Mouse (Mus musculus) limb, embryonic 12.5 days (tissue): ENCODE results near the gene Itgb4. TPM values are rescaled to one million over a fixed set of nuclear protein-coding genes. Genes with fewer than 3 reads are reported as not detected.

ENCODE experiments used
- ATAC-seq: fragments of 200-750 bp; cut with Nextera tagmentation; 2 replicates; pipeline ENCODE4 v1.8.0; 2017; ENCODE audit warnings: low read depth, moderate TSS enrichment; ENCODE audit not compliant: insufficient number of reproducible peaks, insufficient read depth, low FRiP score, low TSS enrichment
- H3K27ac ChIP-seq: fragments of 300-500 bp; sonication (generic); 2 replicates; pipeline ENCODE4 v1.5.1; 2016; ENCODE audit warnings: mild to moderate bottlenecking, moderate library complexity
- H3K27me3 ChIP-seq: fragments of 300-500 bp; sonication (generic); 2 replicates; pipeline ENCODE4 v1.6.1; 2016; ENCODE audit warnings: mild to moderate bottlenecking, moderate library complexity
- H3K36me3 ChIP-seq: fragments of 300-500 bp; sonication (generic); 2 replicates; pipeline ENCODE4 v1.6.1; 2016; ENCODE audit warnings: mild to moderate bottlenecking, moderate library complexity
- H3K4me1 ChIP-seq: fragments of 300-500 bp; sonication (generic); replicated peaks from 2 replicates; pipeline ENCODE4 v1.6.1; 2016
- H3K4me2 ChIP-seq: fragments of 300-500 bp; sonication (generic); 2 replicates; pipeline ENCODE4 v1.6.1; 2016; ENCODE audit warnings: mild to moderate bottlenecking, moderate library complexity
- H3K4me3 ChIP-seq: fragments of 300-500 bp; sonication (generic); replicated peaks from 2 replicates; pipeline ENCODE4 v1.5.1; 2016; ENCODE audit warnings: mild to moderate bottlenecking
- H3K9ac ChIP-seq: fragments of 300-500 bp; sonication (generic); replicated peaks from 2 replicates; pipeline ENCODE4 v1.6.1; 2016; ENCODE audit warnings: mild to moderate bottlenecking, moderate library complexity
- H3K9me3 ChIP-seq: fragments of 300-500 bp; sonication (generic); 2 replicates; pipeline ENCODE4 v1.6.1; 2016; ENCODE audit warnings: mild to moderate bottlenecking, moderate library complexity
- WGBS: fragments of 180-500 bp; shearing (Covaris S2); methylation state at CpG from one replicate; pipeline ENCODE4 v1.1.7; 2016; 5-methylcytosine and 5-hydroxymethylcytosine counted together
- polyA plus RNA-seq: library from polyadenylated mRNA; unstranded; fragments of >200 nt; fragmentation: Nextera tagmentation; extraction: Ambion mirVana; gene quantifications from 2 replicates; pipeline ENCODE4 v1.2.1, GENCODE M21; 2016

Itgb4 gene
- 3.1 and 3.9 TPM in 2 replicates for polyA plus RNA-seq

DNA sequence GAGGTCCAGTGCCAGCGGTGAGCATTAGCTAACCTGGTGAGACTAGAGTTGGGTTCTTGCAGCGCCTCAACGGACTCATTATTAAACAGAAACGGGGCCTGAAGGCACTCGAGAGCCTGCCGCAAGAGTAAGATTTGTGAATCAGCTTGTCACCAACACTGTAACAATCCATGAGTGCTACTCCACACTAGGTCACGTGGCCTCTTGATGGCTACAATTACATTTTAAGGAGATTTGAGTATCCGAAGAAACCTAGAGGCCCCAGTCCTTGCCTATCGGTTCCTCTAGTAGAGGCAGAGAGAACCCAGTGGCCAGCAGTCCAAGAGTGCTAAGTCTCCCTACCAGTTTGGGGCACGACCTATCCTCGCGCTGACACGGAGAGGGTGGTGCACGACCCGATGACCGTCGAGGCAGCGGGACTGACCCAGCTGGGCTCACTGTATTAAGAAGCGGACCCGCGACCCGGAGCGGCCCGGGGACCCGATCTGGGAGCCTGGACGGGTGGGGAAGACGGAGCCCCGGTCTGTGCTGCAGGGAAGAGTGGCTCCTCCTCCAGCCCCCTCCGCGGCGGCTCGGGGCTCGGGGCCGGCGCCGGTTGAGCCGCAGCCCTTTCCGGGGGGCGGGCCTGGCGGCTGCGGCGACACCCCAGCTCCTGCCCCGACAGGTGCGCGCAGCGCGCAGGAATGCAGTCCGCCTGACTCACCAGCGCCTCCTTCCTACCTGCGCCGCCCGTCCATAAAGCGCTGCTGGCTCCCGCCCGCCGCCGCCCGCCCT, at the start of gene Itgb4:
Gene Itgb4 (plus strand): TSS at position 401 of the 774 bp plus-strand sequence.
- Histone ChIP-seq H3K4me3 (peak within 1 kb of the TSS; percentile 46), H3K9me3 (no peaks in the 10 kb centered on the region), H3K4me1 (peaks cover 8% of the 10 kb centered on the region), H3K27me3 (peaks cover 67% of the 10 kb centered on the region), H3K36me3 (no peaks in the 10 kb centered on the region), H3K4me2 (peak within 1 kb of the TSS; percentile 74), H3K9ac (peak within 1 kb of the TSS; percentile 47), H3K27ac (no peak within 1 kb of the TSS)
- ATAC-seq: 0 out of 2 replicates have a peak, but pooled peaks have one; percentile 57
- 10% methylated on average over 50 of the region's 58 CpGs for WGBS

DNA sequence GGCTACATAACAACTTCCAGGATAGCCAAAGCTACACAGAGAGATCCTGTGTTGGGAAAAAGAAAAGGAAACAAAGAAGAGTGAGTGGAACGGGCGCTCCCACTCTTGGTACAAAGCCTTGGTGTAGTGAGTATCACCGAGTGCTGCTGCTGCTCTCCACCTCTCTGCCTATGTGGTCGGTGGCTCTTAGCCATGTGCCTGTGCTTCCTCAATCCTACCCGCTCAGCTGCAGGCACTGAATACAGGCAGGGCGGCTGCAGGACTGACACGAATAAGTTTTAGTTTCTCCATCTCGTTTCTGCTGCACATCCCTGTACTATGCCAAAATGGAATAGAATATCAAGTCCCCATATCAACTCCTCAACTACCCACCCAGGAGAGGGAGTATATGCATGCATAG, 45.5 kb upstream of the Itgb4 start:
- Histone ChIP-seq H3K27me3 (no peaks in the 10 kb centered on the region), H3K9ac (no peak overlapping the region), H3K4me3 (no peak overlapping the region), H3K36me3 (peaks cover 40% of the 10 kb centered on the region), H3K27ac (no peak overlapping the region), H3K4me1 (peaks cover 10% of the 10 kb centered on the region), H3K4me2 (no peak overlapping the region), H3K9me3 (no peaks in the 10 kb centered on the region)
- 92% methylated on average over 8 of the region's 8 CpGs for WGBS
- no peak for ATAC-seq

DNA sequence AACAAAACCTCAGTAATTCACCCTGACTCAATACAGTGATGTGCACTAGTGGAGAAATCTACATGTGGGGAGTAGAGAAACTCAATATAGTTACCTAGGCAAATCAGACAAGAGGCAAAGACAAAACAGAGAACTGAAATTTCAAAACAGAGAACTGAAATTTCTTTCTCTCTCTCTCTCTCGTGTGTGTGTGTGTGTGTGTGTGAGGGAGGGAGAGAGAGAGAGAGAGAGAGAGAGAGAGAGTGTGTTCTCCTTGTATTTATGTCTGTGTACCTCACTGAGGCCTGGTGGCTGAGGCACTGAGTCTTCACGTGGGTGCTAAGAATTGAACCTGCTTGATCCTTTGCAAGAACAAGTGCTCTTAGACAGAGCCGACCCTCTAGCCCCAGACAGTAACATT, 44.7 kb upstream of the Itgb4 start:
- no peak overlapping the region for H3K4me2 ChIP-seq
- no peaks in the 10 kb centered on the region for H3K27me3 ChIP-seq
- H3K9ac ChIP-seq: no peak overlapping the region
- ATAC-seq: no peak
- peaks cover 34% of the 10 kb centered on the region for H3K36me3 ChIP-seq
- H3K4me1 ChIP-seq: peaks cover 18% of the 10 kb centered on the region
- H3K27ac ChIP-seq: no peak overlapping the region
- H3K9me3 ChIP-seq: no peaks in the 10 kb centered on the region
- no peak overlapping the region for H3K4me3 ChIP-seq
- 71% methylated on average over 3 of the region's 3 CpGs for WGBS

DNA sequence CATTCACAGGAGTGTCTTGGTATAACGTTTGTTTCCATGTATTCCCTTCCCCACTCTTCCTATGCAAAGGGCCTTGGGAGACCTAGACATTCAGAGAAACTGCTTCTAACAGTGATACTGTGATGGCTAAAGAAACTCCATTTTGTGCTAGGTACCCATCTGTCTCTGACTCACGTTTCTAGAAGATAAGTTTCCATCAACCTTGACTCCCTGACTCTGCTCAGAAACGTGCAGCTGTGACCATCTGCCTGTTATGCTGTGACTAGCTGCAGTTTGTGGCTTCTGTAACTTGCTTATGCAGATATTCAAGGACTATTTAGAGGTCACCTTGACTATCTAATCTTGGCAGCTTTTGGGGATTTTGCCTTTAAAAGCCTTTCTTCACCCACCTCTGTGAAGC, 43.3 kb upstream of the Itgb4 start:
- Histone ChIP-seq H3K9me3 (no peaks in the 10 kb centered on the region), H3K36me3 (peaks cover 41% of the 10 kb centered on the region), H3K9ac (no peak overlapping the region), H3K4me1 (peaks cover 19% of the 10 kb centered on the region), H3K27me3 (no peaks in the 10 kb centered on the region), H3K4me3 (no peak overlapping the region), H3K4me2 (no peak overlapping the region), H3K27ac (no peak overlapping the region)
- 71% methylated on average over 3 of the region's 3 CpGs for WGBS
- ATAC-seq: no peak

DNA sequence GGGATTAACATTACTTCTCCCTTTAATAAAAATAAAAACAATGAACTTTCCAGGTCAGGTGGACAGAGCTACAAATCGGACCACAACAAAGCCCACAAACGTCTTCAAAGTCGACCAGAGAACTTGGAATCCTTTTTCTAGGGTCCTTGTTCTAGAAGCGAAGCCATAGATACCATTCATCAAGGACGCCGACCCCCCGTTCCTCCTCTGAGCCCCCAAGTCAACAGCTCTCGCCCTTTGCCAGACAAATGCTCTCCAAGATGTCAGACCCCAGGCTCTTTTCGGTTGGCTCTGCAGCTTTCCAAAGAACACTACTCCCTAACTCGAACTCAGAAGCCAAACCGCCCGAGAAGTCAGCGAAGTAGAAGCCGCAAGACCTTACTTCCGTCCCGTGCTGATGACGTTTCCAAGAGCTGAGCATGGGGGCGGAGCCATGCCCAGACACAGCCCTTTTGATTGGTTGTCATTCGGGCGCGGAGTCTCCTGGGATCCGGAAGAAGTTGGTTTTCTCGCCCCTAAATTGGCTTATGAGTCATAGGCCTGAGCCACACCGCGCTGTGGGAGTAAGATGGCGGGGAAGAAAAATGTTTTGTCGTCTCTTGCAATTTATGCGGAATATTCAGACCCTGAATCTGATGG, 41.3 kb upstream of the Itgb4 start, which contains the start of the genes Sap30bp and Recql5:
Gene Sap30bp (plus strand): TSS at position 175 of the 639 bp plus-strand sequence.
Gene Recql5 (minus strand): TSS at position 370 of the 639 bp plus-strand sequence.
- peaks cover 44% of the 10 kb centered on the region for H3K36me3 ChIP-seq
- no peaks in the 10 kb centered on the region for H3K9me3 ChIP-seq
- H3K4me3 ChIP-seq: peak within 1 kb of the TSS; percentile 91
- 0 out of 2 replicates have a peak within 1 kb of the TSS, but pooled peaks have one; percentile 26 for H3K27ac ChIP-seq
- H3K4me2 ChIP-seq: peak within 1 kb of the TSS; percentile 84
- peak within 1 kb of the TSS; percentile 88 for H3K9ac ChIP-seq
- peak; percentile 90 for ATAC-seq
- no peaks in the 10 kb centered on the region for H3K27me3 ChIP-seq
- H3K4me1 ChIP-seq: peaks cover 19% of the 10 kb centered on the region
- under 1% methylated on average over 28 of the region's 28 CpGs for WGBS

DNA sequence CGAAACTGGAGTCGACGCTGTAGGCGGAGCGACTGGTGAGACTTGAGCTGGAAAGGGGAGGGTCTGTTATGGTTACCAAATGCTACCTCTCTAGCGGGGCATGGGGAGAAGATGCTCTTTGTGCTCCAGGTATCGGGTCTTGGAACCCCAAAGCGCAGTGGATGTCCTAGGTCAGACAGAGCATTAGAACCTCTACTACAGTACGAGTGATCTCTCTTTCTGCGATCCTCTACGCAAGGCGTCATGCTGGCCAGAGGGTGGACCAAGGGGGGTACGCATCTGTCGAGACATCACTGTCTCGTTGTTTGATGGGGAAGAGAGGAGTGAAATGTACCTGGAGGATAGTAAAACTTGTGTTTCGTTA, 40.8 kb upstream of the Itgb4 start:
- 0 out of 2 replicates have a peak, but pooled peaks have one; percentile 10 for ATAC-seq
- Histone ChIP-seq H3K9me3 (no peaks in the 10 kb centered on the region), H3K27ac (0 out of 2 replicates have a peak overlapping the region, but pooled peaks have one; percentile 26), H3K27me3 (no peaks in the 10 kb centered on the region), H3K4me3 (peak overlapping the region; percentile 91), H3K4me1 (peaks cover 19% of the 10 kb centered on the region), H3K4me2 (peak overlapping the region; percentile 77), H3K36me3 (peaks cover 42% of the 10 kb centered on the region), H3K9ac (peak overlapping the region; percentile 88)
- 1% methylated on average over 16 of the region's 16 CpGs for WGBS

DNA sequence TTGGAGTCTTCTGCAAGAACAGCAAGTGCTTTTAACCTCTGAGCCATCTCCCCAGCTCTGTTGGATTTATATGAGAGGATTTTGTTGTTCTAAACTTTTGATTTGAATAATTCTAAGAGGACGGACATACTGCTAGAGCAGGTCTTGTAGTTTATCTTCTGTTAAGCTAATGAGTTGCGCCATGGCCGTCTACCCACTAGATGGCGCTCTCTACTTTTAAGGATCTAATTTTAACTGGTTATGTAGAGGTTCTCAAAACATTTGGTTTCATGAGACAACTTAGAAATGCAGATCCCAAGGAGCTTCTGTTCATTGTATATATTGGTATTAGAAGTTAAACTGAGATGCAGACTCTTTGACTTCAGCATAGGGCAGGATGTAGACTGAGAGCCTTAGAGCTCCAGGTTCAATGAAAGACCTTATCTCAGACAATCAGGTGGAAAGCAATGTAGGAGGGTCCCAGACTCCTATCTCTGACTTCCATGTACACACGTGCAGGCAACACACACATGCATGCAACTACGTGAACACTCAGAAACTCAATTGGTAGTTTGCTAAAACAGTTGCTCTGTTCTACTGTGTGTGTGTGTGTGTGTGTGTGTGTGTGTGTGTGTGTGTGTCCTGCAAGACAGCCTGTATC, 34.7 kb upstream of the Itgb4 start:
- Histone ChIP-seq H3K27me3 (no peaks in the 10 kb centered on the region), H3K36me3 (peaks cover 93% of the 10 kb centered on the region), H3K9ac (no peak overlapping the region), H3K27ac (no peak overlapping the region), H3K4me3 (no peak overlapping the region), H3K4me2 (no peak overlapping the region), H3K4me1 (peaks cover 1% of the 10 kb centered on the region), H3K9me3 (no peaks in the 10 kb centered on the region)
- ATAC-seq: no peak
- 48% methylated on average over 6 of the region's 6 CpGs for WGBS

DNA sequence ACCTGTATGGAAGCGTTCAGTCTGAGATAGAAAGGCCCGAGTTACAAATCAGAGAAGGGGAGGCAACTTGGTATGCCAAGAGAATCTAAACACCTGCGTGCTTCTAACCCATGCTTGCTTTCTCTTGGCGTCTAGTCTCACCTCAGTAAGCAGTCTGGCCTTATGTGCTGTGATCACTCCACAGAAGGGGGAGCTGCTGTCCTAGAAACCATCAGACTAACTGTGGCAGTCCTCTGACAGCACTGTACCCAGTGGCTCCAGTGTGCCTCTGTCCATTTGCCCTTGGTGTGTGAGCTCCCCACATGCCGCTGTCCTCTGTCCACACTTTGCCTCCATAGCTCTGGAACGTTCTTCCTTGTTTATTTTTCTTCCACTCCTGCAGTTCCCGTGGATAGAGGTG, 32.5 kb upstream of the Itgb4 start:
- H3K4me2 ChIP-seq: no peak overlapping the region
- H3K9me3 ChIP-seq: no peaks in the 10 kb centered on the region
- no peak overlapping the region for H3K9ac ChIP-seq
- peaks cover 94% of the 10 kb centered on the region for H3K36me3 ChIP-seq
- H3K4me1 ChIP-seq: no peaks in the 10 kb centered on the region
- no peak for ATAC-seq
- no peak overlapping the region for H3K27ac ChIP-seq
- WGBS: 86% methylated on average over 7 of the region's 7 CpGs
- no peaks in the 10 kb centered on the region for H3K27me3 ChIP-seq
- H3K4me3 ChIP-seq: no peak overlapping the region

DNA sequence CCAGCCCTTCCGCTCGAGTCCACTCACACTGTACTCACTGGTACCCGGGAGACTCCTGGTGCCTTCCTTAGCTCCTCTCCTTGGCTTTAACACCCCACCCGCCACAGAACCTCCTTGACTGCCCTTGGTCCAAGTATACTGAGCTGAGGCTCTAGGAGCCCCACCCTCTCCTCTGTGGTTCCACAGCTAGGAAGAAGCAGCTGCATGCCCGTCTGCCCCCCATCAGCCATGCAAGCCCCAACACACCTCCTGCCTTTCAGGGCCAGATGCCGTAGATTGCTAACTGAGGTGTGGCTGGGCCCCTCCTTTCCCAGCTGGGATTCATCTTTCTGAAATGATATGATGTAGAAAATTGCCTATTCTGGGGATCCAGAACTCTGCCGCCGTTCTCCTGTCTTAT, 29.3 kb upstream of the Itgb4 start:
- Histone ChIP-seq H3K4me3 (no peak overlapping the region), H3K27ac (0 out of 2 replicates have a peak overlapping the region, but pooled peaks have one; percentile 23), H3K9ac (no peak overlapping the region), H3K4me1 (no peaks in the 10 kb centered on the region), H3K27me3 (no peaks in the 10 kb centered on the region), H3K36me3 (peaks cover 98% of the 10 kb centered on the region), H3K4me2 (no peak overlapping the region), H3K9me3 (no peaks in the 10 kb centered on the region)
- WGBS: 88% methylated on average over 8 of the region's 8 CpGs
- no peak for ATAC-seq

DNA sequence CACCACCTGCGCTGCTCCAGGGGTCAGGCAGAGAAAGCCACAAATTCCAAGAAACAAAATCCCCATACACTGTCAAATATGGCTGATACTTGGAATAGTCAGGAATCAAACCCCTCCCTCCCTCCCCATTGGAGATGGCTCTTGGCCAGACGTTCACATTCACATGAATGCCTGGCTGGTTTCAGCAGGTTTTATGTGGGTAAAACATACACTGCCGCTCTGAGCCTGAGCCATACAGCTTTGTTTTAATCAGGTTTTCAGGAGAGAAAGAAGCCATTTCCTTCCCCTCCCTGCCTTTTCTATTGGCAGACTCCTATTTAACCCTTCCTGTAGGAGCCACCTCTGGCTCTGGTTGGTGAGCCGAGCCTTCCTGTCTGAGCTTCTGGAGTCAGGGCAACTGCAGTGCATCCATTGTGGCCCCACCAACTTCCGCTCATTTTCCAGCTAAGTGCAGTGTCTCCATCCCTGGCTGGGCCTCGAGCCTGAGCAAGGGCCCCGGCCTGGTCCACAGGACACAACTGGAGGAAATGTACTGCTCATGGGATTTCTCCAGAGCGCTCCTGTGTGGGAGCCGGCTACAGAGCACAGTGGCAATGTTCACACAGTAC, 28.2 kb upstream of the Itgb4 start:
- 89% methylated on average over 9 of the region's 9 CpGs for WGBS
- Histone ChIP-seq H3K27me3 (no peaks in the 10 kb centered on the region), H3K4me1 (no peaks in the 10 kb centered on the region), H3K9me3 (no peaks in the 10 kb centered on the region), H3K36me3 (peaks cover 98% of the 10 kb centered on the region), H3K9ac (no peak overlapping the region), H3K4me2 (no peak overlapping the region), H3K27ac (no peak overlapping the region), H3K4me3 (no peak overlapping the region)
- no peak for ATAC-seq

DNA sequence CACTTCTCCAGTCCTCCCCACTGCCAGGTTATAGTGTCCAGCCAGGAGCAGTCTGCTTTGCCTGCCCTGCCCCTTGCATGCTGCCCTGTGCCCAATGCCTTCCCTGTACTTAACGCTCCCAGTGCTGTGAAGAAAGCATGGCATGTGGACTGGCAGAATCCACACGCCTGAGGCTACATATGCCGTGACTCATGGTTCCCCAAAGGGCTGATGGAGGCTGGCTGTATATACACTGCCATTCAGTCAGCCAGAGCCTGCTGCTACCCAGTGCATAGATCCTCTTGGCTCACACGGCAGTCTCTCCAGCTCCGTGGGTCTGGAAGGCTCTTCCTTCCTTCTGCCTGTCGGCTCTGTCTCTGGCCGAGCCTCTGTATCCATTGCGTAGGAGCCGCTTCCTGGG, 26.2 kb upstream of the Itgb4 start:
- Histone ChIP-seq H3K9me3 (no peaks in the 10 kb centered on the region), H3K27me3 (no peaks in the 10 kb centered on the region), H3K9ac (no peak overlapping the region), H3K4me1 (no peaks in the 10 kb centered on the region), H3K4me3 (no peak overlapping the region), H3K4me2 (no peak overlapping the region), H3K36me3 (peaks cover 98% of the 10 kb centered on the region), H3K27ac (no peak overlapping the region)
- WGBS: 94% methylated on average over 9 of the region's 9 CpGs
- ATAC-seq: no peak
